Mouse (Mus musculus) forebrain, embryonic 11.5 days (tissue): ENCODE measurements around the gene Pecam1. TPM values are rescaled to one million over a fixed set of nuclear protein-coding genes. Genes with fewer than 3 reads are reported as not detected.
"Not testable (repeated sequence)": the region's sequence is repeated elsewhere in the genome, so short reads cannot be mapped to it uniquely, and the experiment has no call there.

ENCODE experiments used
- ATAC-seq: fragments of 200-750 bp; cut with Nextera tagmentation; replicated peaks from 2 replicates; pipeline ENCODE4 v1.8.0; 2017; ENCODE audit warnings: moderate TSS enrichment; ENCODE audit not compliant: low FRiP score
- DNase-seq: peaks from one replicate; pipeline ENCODE4 v3.0.0-alpha.2; 2017; ENCODE audit warnings: low spot score
- H3K27ac ChIP-seq: fragments of 300-500 bp; sonication (generic); 2 replicates; pipeline ENCODE4 v1.5.1; 2014; ENCODE audit warnings: low read depth, low read length
- H3K27me3 ChIP-seq: fragments of 300-500 bp; sonication (generic); 2 replicates; pipeline ENCODE4 v1.6.1; 2014; ENCODE audit warnings: mild to moderate bottlenecking, low read length, mixed read lengths; ENCODE audit not compliant: control insufficient read depth, insufficient read depth
- H3K36me3 ChIP-seq: fragments of 300-500 bp; sonication (generic); 2 replicates; pipeline ENCODE4 v1.6.1; 2014; ENCODE audit warnings: mild to moderate bottlenecking, low read length, moderate library complexity, mixed read lengths; ENCODE audit not compliant: control insufficient read depth, insufficient read depth
- H3K4me1 ChIP-seq: fragments of 300-500 bp; sonication (generic); replicated peaks from 2 replicates; pipeline ENCODE4 v1.6.1; 2014; ENCODE audit warnings: low read length, mixed read lengths; ENCODE audit not compliant: control insufficient read depth, insufficient read depth
- H3K4me2 ChIP-seq: fragments of 300-500 bp; sonication (generic); 2 replicates; pipeline ENCODE4 v1.6.1; 2014; ENCODE audit warnings: low read depth, mild to moderate bottlenecking, low read length, moderate library complexity, mixed read lengths; ENCODE audit not compliant: severe bottlenecking
- H3K4me3 ChIP-seq: fragments of 300-500 bp; sonication (generic); 2 replicates; pipeline ENCODE4 v1.5.1; 2014; ENCODE audit warnings: low read depth, low read length
- H3K9ac ChIP-seq: fragments of 300-500 bp; sonication (generic); 2 replicates; pipeline ENCODE4 v1.6.1; 2014; ENCODE audit warnings: low read length
- H3K9me3 ChIP-seq: fragments of 300-500 bp; sonication (generic); 2 replicates; pipeline ENCODE4 v1.6.1; 2016; ENCODE audit warnings: low read length, mixed read lengths; ENCODE audit not compliant: control insufficient read depth
- WGBS: fragments of 180-500 bp; shearing (Covaris S2); extraction: QIAGEN DNeasy Blood & Tissue Kit; methylation state at CpG from one replicate; pipeline ENCODE4 v1.1.7; 2014; 5-methylcytosine and 5-hydroxymethylcytosine counted together
- polyA plus RNA-seq: library from polyadenylated mRNA; unstranded; fragments of >200 nt; fragmentation: Nextera tagmentation; extraction: Ambion mirVana; gene quantifications from 2 replicates; pipeline ENCODE4 v1.2.1, GENCODE M21; 2014

Gene Pecam1
- polyA plus RNA-seq, 1 experiment from 2014 or later: 18.8 TPM

DNA sequence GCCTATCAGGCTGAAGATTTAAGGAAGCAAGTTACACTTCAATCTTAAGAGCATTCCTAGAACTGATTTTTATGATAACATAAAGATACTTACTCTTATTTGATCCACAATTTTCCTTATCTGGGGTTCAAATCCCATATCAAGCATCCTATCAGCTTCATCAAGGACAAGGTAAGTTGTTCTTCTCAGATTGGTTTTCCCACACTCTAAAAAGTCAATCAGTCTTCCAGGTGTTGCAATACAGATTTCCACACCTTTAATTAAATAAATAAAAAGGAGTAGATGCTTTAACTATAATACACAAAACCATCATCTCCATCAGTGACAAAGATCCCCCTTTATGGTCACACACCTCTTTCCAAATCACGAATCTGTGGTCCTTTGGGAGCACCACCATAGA lies 34.6 kb upstream of the Pecam1 start:
- no peak overlapping the region for H3K4me3 ChIP-seq
- ATAC-seq: no peak

GRCm38 (mm10) chr11:106784476-106784875 lies 34.0 kb upstream of the Pecam1 start:
- no peak for ATAC-seq
- no peak for DNase-seq
- H3K4me1 ChIP-seq: 0 out of 2 replicates have a peak, but pooled peaks cover 2% of the 10 kb centered on the region
- H3K4me2 ChIP-seq: no peak overlapping the region
- H3K27me3 ChIP-seq: no peaks in the 10 kb centered on the region
- no peaks in the 10 kb centered on the region for H3K9me3 ChIP-seq
- peaks cover 24% of the 10 kb centered on the region for H3K36me3 ChIP-seq
- 92% methylated on average over 2 of the region's 2 CpGs for WGBS
- no peak overlapping the region for H3K4me3 ChIP-seq
- H3K27ac ChIP-seq: no peak overlapping the region
- no peak overlapping the region for H3K9ac ChIP-seq

More for the DNA sequence above, 34.6 kb upstream of the Pecam1 start:
- H3K4me2 ChIP-seq: no peak overlapping the region
- H3K27me3 ChIP-seq: no peaks in the 10 kb centered on the region
- H3K9ac ChIP-seq: no peak overlapping the region
- H3K27ac ChIP-seq: no peak overlapping the region
- H3K9me3 ChIP-seq: no peaks in the 10 kb centered on the region
- 0 out of 2 replicates have a peak, but pooled peaks cover 2% of the 10 kb centered on the region for H3K4me1 ChIP-seq
- DNase-seq: no peak
- peaks cover 24% of the 10 kb centered on the region for H3K36me3 ChIP-seq
- WGBS: 90% methylated on average over 1 of the region's 1 CpGs

- Histone ChIP-seq H3K4me2 (no peak overlapping the region), H3K27ac (no peak overlapping the region), H3K4me1 (0 out of 2 replicates have a peak, but pooled peaks cover 2% of the 10 kb centered on the region), H3K9me3 (no peaks in the 10 kb centered on the region), H3K9ac (no peak overlapping the region), H3K27me3 (no peaks in the 10 kb centered on the region), H3K4me3 (no peak overlapping the region), H3K36me3 (peaks cover 24% of the 10 kb centered on the region)
- DNase-seq: no peak
- ATAC-seq: no peak
- 88% methylated on average over 9 of the region's 9 CpGs for WGBS
These were observed 32.7 kb upstream of the Pecam1 start for GRCm38 (mm10) chr11:106782841-106783764.

DNA sequence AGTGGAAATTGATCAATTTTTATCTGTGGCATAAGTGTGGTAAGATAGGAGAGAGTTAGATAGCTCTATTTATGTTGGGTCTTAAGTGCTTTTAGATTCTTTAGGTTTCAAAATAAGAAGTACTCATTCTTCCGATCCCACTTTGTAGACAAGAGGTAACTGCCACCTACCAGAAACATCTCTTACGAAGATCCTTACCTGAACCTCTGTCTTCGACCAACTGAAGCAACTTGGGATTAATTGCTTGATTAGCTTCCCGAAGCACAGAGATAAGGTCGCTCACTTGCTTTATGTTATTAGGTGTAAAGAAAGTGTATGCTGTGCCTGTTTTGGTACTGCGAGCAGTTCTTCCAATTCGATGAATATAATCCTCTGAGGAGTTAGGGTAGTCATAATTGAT lies 31.8 kb upstream of the Pecam1 start:
- ATAC-seq, H3K9ac ChIP-seq, H3K27ac ChIP-seq, H3K4me3 ChIP-seq, DNase-seq, H3K27me3 ChIP-seq, H3K4me2 ChIP-seq, H3K4me1 ChIP-seq, H3K9me3 ChIP-seq: not testable (repeated sequence)
- H3K36me3 ChIP-seq: peaks cover 24% of the 10 kb centered on the region
- 93% methylated on average over 7 of the region's 7 CpGs for WGBS

DNA sequence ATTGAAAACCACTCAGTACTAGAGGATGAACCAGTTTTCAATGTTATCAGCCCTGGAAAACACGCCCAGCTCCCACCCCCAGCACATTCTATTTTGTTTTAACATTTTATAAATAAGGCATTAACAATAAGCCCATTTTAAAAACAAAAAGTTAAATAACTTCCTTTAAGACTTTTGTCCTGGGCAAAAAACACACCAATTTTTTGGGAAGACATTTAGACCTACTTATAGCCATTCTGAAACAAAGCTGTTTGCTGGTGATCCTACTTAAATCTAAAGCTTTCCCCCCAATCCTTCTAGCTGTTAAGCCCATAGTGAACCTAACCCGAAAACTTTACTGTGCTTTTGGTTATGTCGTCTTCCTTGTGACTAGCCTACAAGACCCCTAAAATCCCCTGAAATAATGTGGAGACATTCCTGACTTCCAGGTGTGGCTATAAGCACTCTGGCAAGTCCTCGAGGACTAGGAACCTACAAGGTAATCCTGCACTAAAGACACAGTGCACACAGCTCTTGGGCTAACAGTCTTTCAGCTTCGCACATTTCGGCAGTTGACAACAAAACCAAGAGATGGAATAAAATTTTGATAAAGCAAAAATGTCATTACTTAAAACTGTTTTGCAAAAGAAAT lies 30.3 kb upstream of the Pecam1 start:
- H3K4me1 ChIP-seq: 0 out of 2 replicates have a peak, but pooled peaks cover 5% of the 10 kb centered on the region
- no peaks in the 10 kb centered on the region for H3K9me3 ChIP-seq
- no peak overlapping the region for H3K27ac ChIP-seq
- DNase-seq (no peak), ATAC-seq (no peak)
- 86% methylated on average over 6 of the region's 6 CpGs for WGBS
- no peak overlapping the region for H3K9ac ChIP-seq
- H3K4me2 ChIP-seq: no peak overlapping the region
- no peak overlapping the region for H3K4me3 ChIP-seq
- H3K27me3 ChIP-seq: no peaks in the 10 kb centered on the region
- H3K36me3 ChIP-seq: peaks cover 21% of the 10 kb centered on the region

- Histone ChIP-seq H3K36me3 (peaks cover 15% of the 10 kb centered on the region), H3K4me2 (no peak overlapping the region; the same call in 1 of the 2 replicates), H3K27ac (no peak overlapping the region; the same call in 1 of the 2 replicates), H3K4me1 (0 out of 2 replicates have a peak, but pooled peaks cover 5% of the 10 kb centered on the region), H3K9ac (no peak overlapping the region), H3K9me3 (no peaks in the 10 kb centered on the region), H3K27me3 (no peaks in the 10 kb centered on the region), H3K4me3 (no peak overlapping the region)
- 71% methylated on average over 4 of the region's 4 CpGs for WGBS
- peak; percentile 20; the same call in 1 of the 2 replicates for ATAC-seq
- DNase-seq: no peak
These were observed 29.6 kb upstream of the Pecam1 start for GRCm38 (mm10) chr11:106780089-106780425.

DNA sequence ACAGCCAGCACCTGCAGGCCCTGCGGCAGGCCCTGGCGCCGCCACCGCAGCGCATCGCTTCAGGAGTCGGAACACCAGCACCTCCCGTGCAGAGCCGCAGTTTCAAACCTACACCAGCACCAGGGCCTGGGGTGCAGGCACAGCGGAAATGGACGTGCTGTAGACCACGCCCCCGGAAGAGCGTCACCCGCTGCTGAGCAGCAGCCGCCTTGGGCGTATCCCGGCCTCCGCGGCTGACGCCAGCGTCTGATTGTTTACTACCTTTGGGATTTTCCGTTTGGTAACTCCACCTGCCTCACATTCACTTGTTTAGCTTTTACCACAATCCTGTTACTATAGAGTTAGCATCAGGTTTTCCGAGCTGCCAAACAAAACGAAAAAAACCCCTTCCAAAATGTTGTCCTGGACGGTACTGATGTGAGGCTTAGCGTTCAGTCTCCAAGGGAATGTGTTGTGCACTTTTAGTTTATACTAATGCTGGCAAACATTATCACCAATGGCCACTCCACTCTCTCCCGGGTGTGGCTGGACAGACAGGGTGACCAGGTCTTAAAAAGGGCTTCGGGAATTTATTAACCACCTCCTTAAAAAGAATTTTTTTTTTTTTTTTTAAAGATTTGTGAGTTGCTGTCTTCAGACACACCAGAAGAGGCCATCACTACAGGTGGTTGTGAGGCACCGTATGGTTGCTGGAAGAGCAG lies 29.1 kb upstream of the Pecam1 start, which contains the start of gene Polg2:
Polg2 (minus strand) TSS at position 150 of the 701 bp plus-strand sequence.
- H3K4me1 ChIP-seq: 0 out of 2 replicates have a peak, but pooled peaks cover 5% of the 10 kb centered on the region
- H3K4me2 ChIP-seq: peak within 1 kb of the TSS; percentile 83
- peak; percentile 98 for ATAC-seq
- peak within 1 kb of the TSS; percentile 78 for H3K4me3 ChIP-seq
- H3K9ac ChIP-seq: peak within 1 kb of the TSS; percentile 91
- H3K27me3 ChIP-seq: no peaks in the 10 kb centered on the region
- 3% methylated on average over 30 of the region's 30 CpGs for WGBS
- H3K36me3 ChIP-seq: peaks cover 14% of the 10 kb centered on the region
- no peaks in the 10 kb centered on the region for H3K9me3 ChIP-seq
- DNase-seq: peak; percentile 94
- H3K27ac ChIP-seq: peak within 1 kb of the TSS; percentile 88
